Mouse (Mus musculus): ENCODE measurements around the gene Zbtb3. TPM values are rescaled to one million over a fixed set of nuclear protein-coding genes. Genes with fewer than 3 reads are reported as not detected.

Zbtb3 gene
- polyA plus RNA-seq, 1 experiment from 2014 or later: 8.6 TPM

DNA sequence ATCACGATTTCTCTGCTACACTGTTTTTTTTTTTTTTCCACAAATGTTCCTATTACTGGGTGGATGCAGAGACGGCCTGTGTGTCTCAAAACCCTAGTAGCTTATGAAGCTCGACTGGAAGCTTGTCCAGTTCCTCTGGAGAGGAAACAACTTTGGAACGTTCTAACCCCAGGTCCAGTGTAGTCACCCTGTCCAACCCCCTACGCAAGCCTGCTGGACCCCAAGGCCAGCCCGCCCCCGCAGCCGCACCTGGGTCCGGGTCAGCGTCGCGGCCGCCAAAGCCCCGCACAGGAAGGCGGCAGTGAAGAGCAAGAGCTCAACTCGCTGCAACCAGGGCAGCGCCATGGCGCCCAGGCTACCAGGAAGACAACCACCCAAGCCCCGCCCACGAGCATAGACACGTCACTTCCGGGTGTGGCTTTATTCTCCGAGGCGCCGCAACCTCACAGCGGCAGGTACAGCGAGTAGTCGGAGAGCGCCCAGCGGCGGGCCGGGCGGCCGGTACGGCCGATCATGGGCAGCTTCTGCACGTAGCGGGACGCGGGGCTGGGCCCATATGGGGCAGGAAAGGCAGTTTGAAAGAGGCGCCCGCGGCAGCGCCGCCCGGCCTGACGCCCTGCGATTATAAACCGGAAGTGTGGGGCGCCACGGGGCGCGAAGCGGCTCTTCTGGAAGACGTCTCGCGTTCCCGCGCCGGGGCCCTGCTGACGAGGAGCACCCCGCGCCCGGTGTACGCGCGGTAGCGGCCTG, 28.1 kb upstream of the Zbtb3 start, which contains the start of gene Tmem179b:
Gene Tmem179b, minus strand, starts transcription at position 382 of the 750 bp plus-strand sequence.
- peak; percentile 95 for ATAC-seq (ENCODE audit: low FRiP score, low read depth)
- Histone ChIP-seq H3K4me1 (replicated peaks) (peaks cover 42% of the 10 kb centered on the region), H3K36me3 (peaks cover 28% of the 10 kb centered on the region), H3K9me3 (no peaks in the 10 kb centered on the region), H3K4me2 (peak within 1 kb of the TSS; percentile 95), H3K4me3 (peak within 1 kb of the TSS; percentile 68), H3K27me3 (no peaks in the 10 kb centered on the region), H3K9ac (peak within 1 kb of the TSS; percentile 84), H3K27ac (replicated peaks) (peak within 1 kb of the TSS; percentile 99)
- WGBS: under 1% methylated on average over 64 of the region's 68 CpGs

DNA sequence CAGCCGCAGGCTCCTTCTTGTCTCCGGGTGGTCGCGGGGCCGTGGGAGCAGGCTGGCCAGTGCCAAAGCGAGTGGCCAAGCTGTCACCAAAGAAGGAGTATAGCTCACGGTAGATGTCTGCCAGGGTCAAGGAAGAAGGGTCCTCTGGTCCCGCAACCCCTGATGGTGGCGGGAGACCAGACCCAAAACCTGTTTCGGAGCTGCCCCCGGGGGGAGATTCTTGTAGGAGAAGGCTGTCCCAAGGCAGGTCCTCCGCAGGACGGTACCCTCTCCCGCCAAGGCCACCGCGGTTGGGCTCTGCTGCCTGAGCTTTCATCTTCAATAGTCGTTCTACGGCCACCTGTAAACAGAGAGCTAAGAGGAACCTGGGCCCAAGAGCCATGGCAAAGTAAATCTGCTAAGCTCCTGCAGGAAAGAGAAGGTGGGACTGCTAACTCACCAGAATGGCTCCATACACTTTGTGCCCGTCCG, 27.4 kb upstream of the Zbtb3 start:
- ATAC-seq (ENCODE audit: low FRiP score, low read depth): peak; percentile 12; the same call in 1 of the 2 replicates
- H3K9ac ChIP-seq: peak overlapping the region; percentile 84
- H3K9me3 ChIP-seq: no peaks in the 10 kb centered on the region
- peak overlapping the region; percentile 99 for H3K27ac ChIP-seq (replicated peaks)
- H3K4me3 ChIP-seq: peak overlapping the region; percentile 68
- H3K36me3 ChIP-seq: peaks cover 25% of the 10 kb centered on the region
- H3K4me1 ChIP-seq (replicated peaks): peaks cover 42% of the 10 kb centered on the region
- H3K27me3 ChIP-seq: no peaks in the 10 kb centered on the region
- peak overlapping the region; percentile 95 for H3K4me2 ChIP-seq
- WGBS: 5% methylated on average over 20 of the region's 20 CpGs

DNA sequence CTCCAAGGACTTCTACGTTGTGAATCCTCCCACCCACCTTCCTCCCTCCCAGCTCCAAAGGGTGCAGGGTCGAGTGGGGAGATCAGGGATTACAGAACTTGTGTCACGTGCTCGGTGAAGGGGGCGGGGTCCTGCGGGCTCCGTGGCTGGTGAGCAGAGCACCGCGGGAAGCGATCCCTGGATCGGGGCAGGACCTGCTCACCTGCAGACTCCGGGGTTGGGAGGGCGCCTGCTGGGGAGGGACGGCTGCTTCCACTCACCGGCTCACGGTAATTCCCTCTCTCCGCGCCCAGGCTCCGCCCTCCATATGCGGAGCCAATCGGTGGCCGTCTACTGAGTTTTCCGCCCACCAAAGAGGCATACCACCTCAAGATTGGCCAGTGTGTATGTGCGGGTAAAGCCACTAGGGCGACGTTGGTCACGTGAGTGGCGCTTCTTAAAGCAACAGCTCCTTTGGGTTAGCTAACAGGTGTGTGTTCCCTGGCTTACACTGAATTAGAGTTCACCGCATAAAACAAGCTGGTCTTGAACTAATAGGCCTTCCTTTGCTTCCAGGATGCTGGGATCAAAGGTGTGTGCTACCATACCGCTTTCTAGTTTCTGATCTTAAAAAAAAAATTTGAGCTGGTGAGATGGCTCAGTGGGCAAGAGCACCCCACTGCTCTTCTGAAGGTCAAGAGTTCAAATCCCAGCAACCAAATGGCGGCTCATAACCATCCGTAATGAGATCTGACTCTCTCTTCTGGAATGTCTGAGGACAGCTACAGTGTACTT, 16.2 kb upstream of the Zbtb3 start, which contains the start of gene Taf6l:
Gene Taf6l, minus strand, starts transcription at position 410 of the 774 bp plus-strand sequence.
- H3K36me3 ChIP-seq: peaks cover 21% of the 10 kb centered on the region
- H3K9ac ChIP-seq: peak within 1 kb of the TSS; percentile 66
- H3K9me3 ChIP-seq: no peaks in the 10 kb centered on the region
- H3K4me2 ChIP-seq: peak within 1 kb of the TSS; percentile 59
- H3K4me3 ChIP-seq: peak within 1 kb of the TSS; percentile 78
- H3K27me3 ChIP-seq: no peaks in the 10 kb centered on the region
- peaks cover 13% of the 10 kb centered on the region for H3K4me1 ChIP-seq (replicated peaks)
- ATAC-seq (ENCODE audit: low FRiP score, low read depth): peak; percentile 100
- under 1% methylated on average over 32 of the region's 32 CpGs for WGBS
- peak within 1 kb of the TSS; percentile 87 for H3K27ac ChIP-seq (replicated peaks)

DNA sequence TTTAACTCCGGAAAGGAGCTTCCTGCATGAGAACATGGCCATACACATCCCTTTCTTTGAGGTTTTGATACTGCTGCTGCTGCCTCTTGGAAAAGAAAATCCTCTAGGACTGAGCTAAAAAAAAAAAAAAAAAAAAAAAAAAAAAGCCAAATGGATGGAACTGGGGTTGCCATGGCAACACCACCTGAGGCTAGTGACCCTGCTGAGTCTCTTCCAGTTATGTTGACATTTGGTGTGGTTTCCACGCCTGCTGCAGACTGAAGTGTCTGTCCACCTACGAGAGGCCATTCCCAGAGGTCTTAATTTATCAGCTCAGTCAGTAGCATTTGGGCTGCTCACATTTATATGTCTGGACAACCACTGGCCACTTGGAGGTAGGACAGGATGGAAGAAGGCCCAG, 13.8 kb upstream of the Zbtb3 start:
- Histone ChIP-seq H3K36me3 (peaks cover 19% of the 10 kb centered on the region), H3K27me3 (no peaks in the 10 kb centered on the region), H3K4me1 (replicated peaks) (peaks cover 13% of the 10 kb centered on the region), H3K9me3 (no peaks in the 10 kb centered on the region), H3K27ac (replicated peaks) (no peak overlapping the region), H3K4me2 (no peak overlapping the region), H3K4me3 (no peak overlapping the region), H3K9ac (no peak overlapping the region)
- no peak for ATAC-seq (ENCODE audit: low FRiP score, low read depth)
- WGBS: 22% methylated on average over 3 of the region's 3 CpGs

DNA sequence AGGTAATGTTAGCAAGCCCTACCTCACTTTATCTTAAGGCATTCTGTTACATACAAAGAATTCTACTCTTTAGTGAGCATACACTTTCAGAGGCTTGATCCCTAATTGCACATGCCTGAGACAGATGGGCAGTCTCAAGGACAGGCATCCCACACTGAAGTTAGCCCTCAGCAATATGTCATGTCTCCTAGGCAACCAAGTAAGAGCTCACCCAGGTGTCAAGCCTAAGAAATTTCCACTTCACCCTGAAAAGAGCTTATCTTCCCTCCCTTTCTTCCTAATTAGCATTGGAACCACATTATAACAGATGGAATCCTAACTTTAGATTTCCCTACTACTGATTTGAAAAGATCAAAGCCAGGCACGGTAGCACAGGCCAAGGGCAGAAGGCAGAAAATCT, 13.2 kb upstream of the Zbtb3 start:
- peaks cover 24% of the 10 kb centered on the region for H3K36me3 ChIP-seq
- H3K4me1 ChIP-seq (replicated peaks): peaks cover 13% of the 10 kb centered on the region
- H3K4me2 ChIP-seq: no peak overlapping the region
- no peak overlapping the region for H3K27ac ChIP-seq (replicated peaks)
- no peak overlapping the region for H3K4me3 ChIP-seq
- no peaks in the 10 kb centered on the region for H3K27me3 ChIP-seq
- WGBS: 52% methylated on average over 1 of the region's 1 CpGs
- H3K9me3 ChIP-seq: no peaks in the 10 kb centered on the region
- ATAC-seq (ENCODE audit: low FRiP score, low read depth): no peak
- no peak overlapping the region for H3K9ac ChIP-seq

DNA sequence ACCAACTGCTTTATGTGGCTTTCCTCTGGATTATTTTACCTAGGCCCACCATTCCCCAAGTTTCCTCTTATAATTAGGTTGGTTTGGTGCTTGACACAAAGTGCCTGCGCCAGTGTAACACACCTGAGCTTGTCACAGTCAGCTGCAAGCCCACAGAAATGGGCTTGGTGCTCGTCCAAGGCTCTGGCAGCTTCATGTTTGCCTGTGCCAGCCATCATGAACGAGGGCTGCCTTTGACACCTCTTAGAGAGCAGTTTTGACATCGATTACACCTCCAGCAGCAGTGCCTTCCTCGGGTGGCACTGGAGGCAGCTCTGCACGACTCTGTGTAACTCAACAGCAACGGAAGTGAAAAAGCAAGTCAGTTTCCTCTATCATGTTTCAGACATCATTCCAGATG, 12.2 kb upstream of the Zbtb3 start:
- H3K27me3 ChIP-seq: no peaks in the 10 kb centered on the region
- no peak overlapping the region for H3K27ac ChIP-seq (replicated peaks)
- 85% methylated on average over 7 of the region's 7 CpGs for WGBS
- no peak overlapping the region for H3K4me2 ChIP-seq
- no peak overlapping the region for H3K4me3 ChIP-seq
- peaks cover 9% of the 10 kb centered on the region for H3K4me1 ChIP-seq (replicated peaks)
- H3K36me3 ChIP-seq: peaks cover 34% of the 10 kb centered on the region
- ATAC-seq (ENCODE audit: low FRiP score, low read depth): no peak
- no peaks in the 10 kb centered on the region for H3K9me3 ChIP-seq
- H3K9ac ChIP-seq: no peak overlapping the region

DNA sequence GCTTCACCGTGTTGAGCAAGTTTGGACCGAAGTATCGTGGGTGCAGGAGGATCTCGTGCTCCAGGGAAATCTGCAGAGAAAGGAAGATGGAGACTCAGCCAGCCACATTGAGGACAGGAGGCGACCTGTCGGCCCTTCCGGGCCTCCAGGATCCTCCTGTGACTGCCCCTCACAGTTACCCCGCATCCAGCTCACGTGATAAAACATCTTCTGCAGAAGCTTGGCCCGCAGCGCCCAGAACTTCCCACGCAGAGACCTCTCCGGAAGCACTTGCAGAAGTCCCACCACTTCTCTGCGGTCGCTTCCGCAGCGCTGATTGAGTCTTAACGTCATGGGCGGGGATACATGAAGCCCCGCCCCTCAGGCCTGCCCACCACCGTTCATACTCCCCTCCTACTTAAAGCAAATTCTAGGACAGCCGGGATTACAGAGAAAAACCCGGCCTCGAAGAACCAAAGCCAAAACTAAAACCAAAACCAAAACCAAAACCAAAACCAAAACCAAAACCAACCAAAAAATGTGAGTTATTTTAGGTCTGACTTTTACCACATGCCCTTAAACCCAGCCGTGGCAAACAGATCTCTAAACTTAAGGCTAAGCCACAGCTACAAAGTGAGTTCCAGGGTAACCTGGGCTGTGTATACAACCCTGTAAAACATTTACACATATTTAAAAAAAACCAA, 4.0 kb upstream of the Zbtb3 start, which contains the start of gene Polr2g:
Gene Polr2g, minus strand, starts transcription at position 314 of the 683 bp plus-strand sequence.
- peaks cover 20% of the 10 kb centered on the region for H3K36me3 ChIP-seq
- no peaks in the 10 kb centered on the region for H3K27me3 ChIP-seq
- peak within 1 kb of the TSS; percentile 83 for H3K4me2 ChIP-seq
- no peaks in the 10 kb centered on the region for H3K9me3 ChIP-seq
- peak within 1 kb of the TSS; percentile 71 for H3K4me3 ChIP-seq
- 2% methylated on average over 25 of the region's 25 CpGs for WGBS
- peak; percentile 76 for ATAC-seq (ENCODE audit: low FRiP score, low read depth)
- H3K27ac ChIP-seq (replicated peaks): peak within 1 kb of the TSS; percentile 72
- peaks cover 22% of the 10 kb centered on the region for H3K4me1 ChIP-seq (replicated peaks)
- H3K9ac ChIP-seq: peak within 1 kb of the TSS; percentile 72

DNA sequence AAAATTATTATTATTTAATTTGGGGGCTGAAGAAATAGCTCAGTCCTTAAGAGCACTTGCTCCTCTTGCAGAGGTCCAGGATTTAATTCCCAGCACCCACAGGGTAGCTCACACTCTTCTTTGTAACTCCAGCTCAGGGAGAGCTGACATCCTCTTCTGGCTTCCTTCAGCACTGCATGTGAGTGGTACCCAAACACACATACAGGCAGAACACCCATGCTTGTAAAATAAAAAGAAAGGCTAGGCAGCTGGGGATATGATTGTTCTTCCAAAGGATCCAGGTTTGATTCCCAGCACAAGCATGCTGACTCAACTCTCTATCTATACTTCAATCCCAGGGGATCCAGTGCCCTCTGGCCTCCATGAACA, 3.4 kb upstream of the Zbtb3 start:
- no peaks in the 10 kb centered on the region for H3K9me3 ChIP-seq
- peaks cover 15% of the 10 kb centered on the region for H3K36me3 ChIP-seq
- H3K4me3 ChIP-seq: peak overlapping the region; percentile 71; the same call in 1 of the 2 replicates
- ATAC-seq (ENCODE audit: low FRiP score, low read depth): no peak
- no peaks in the 10 kb centered on the region for H3K27me3 ChIP-seq
- H3K4me2 ChIP-seq: peak overlapping the region; percentile 83
- H3K27ac ChIP-seq (replicated peaks): peak overlapping the region; percentile 72; the same call in 1 of the 2 replicates
- H3K4me1 ChIP-seq (replicated peaks): peaks cover 26% of the 10 kb centered on the region
- H3K9ac ChIP-seq: 0 out of 2 replicates have a peak overlapping the region, but pooled peaks have one; percentile 72

DNA sequence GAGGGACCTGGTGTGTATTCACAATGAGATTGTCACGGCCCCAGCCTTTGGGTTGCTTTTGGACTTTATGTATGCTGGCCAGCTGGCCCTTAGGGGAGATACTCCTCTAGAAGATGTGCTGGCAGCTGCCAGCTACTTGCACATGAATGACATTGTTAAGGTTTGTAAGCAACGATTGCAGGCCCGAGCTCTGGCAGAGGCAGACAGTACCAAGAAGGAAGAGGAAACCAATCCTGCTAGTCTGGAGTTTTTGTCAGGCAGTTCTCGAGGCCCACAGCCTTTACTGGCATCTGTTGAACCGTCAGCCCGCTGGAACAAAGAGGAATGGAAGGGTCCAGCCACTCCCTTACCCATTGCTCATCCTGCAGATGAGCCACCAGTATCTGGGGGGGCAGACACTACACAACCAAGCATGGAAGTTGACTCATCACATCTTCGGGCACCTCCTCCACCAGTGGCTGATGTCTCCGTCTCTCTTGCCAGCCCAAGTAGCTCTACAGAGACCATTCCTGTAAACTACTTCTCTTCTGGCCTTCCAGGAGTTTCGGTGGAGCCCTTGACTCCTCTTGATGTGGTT, 937 bp downstream of the Zbtb3 start:
- peak overlapping the region; percentile 57 for H3K4me2 ChIP-seq
- H3K9me3 ChIP-seq: no peaks in the 10 kb centered on the region
- peaks cover 33% of the 10 kb centered on the region for H3K36me3 ChIP-seq
- peak overlapping the region; percentile 92; the same call in 1 of the 2 replicates for H3K27ac ChIP-seq (replicated peaks)
- no peak for ATAC-seq (ENCODE audit: low FRiP score, low read depth)
- H3K27me3 ChIP-seq: no peaks in the 10 kb centered on the region
- H3K9ac ChIP-seq: no peak overlapping the region
- peaks cover 16% of the 10 kb centered on the region for H3K4me1 ChIP-seq (replicated peaks)
- peak overlapping the region; percentile 66 for H3K4me3 ChIP-seq
- WGBS: 89% methylated on average over 9 of the region's 9 CpGs

DNA sequence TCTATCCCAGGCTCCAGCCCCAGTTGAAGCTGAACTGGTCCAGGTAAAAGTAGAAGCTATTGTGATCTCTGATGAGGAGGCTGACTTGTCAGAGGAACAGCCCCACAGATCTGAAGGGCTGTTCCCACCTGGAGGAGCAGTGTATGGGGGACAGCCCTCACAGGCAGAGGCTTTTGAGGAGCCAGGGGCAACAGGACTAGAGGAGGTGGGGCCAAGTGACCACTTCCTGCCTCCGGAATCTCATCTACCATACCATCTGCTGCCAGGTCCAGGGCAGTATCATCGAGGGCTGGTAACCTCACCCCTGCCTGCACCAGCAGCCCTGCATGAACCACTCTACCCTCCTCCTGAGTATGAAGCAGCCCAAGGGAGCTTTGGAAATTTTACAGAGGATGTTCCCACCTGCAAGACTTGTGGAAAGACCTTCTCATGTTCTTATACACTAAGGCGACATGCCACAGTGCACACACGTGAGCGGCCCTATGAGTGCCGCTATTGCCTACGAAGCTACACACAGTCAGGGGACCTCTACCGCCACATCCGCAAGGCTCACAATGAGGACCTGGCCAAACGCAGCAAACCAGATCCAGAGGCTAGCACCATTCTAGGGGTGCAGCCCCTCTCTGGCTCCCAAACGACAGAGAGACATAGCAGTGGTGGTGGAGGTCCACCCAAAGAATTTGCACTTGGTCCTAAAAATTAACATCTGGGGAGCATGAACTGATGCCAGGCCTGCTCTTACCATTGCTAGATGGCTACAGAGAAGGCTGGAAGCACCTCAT, 1.7 kb downstream of the Zbtb3 start:
- Histone ChIP-seq H3K36me3 (peaks cover 34% of the 10 kb centered on the region), H3K4me2 (no peak overlapping the region), H3K27me3 (no peaks in the 10 kb centered on the region), H3K9me3 (no peaks in the 10 kb centered on the region), H3K27ac (replicated peaks) (no peak overlapping the region), H3K4me3 (no peak overlapping the region), H3K9ac (no peak overlapping the region), H3K4me1 (replicated peaks) (peaks cover 16% of the 10 kb centered on the region)
- WGBS: 93% methylated on average over 11 of the region's 11 CpGs
- no peak for ATAC-seq (ENCODE audit: low FRiP score, low read depth)

DNA sequence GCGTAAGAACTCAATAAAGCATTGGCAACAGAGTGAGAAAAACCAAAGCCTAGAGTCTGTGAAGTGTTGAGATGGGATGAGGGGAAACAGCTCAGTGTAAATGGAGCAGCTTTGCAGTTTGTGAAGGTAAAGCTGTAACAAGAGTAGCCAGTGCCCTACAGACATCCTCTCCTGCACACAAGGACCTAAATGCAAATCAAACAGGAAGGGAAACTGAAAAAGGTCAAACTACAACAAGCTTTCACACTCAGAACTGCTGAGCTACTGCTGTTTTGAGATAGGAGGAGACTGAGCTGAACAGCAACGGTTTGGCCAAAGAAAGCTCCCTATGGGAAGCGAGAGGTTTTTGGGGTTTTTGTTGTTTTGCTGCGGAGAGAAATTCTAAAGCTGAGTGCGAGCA, 4.5 kb downstream of the Zbtb3 start:
- Histone ChIP-seq H3K4me3 (no peak overlapping the region), H3K4me1 (replicated peaks) (peaks cover 13% of the 10 kb centered on the region), H3K27ac (replicated peaks) (no peak overlapping the region), H3K9me3 (no peaks in the 10 kb centered on the region), H3K27me3 (no peaks in the 10 kb centered on the region), H3K9ac (no peak overlapping the region), H3K4me2 (no peak overlapping the region), H3K36me3 (peaks cover 51% of the 10 kb centered on the region)
- WGBS: 95% methylated on average over 5 of the region's 5 CpGs
- ATAC-seq (ENCODE audit: low FRiP score, low read depth): no peak

All from hindbrain, embryonic 15.5 days (tissue).